Mouse (Mus musculus) heart, embryonic 16.5 days (tissue): Measurements from ENCODE around the gene Gzmm. TPM values are rescaled to one million over a fixed set of nuclear protein-coding genes. Genes with fewer than 3 reads are reported as not detected.

ENCODE experiments used
- ATAC-seq: fragments of 200-750 bp; cut with Nextera tagmentation; replicated peaks from 2 replicates; pipeline ENCODE4 v1.8.0; 2017; ENCODE audit warnings: moderate number of reproducible peaks; ENCODE audit not compliant: insufficient read depth, low FRiP score; ENCODE audit errors: extremely low read depth
- H3K27ac ChIP-seq: fragments of 300-500 bp; sonication (generic); 2 replicates; pipeline ENCODE4 v1.5.1; 2014; ENCODE audit warnings: mild to moderate bottlenecking, low read length, control low read depth, moderate library complexity
- H3K27me3 ChIP-seq: fragments of 300-500 bp; sonication (generic); 2 replicates; pipeline ENCODE4 v1.6.1; 2014; ENCODE audit warnings: low read length, mixed read lengths; ENCODE audit not compliant: control insufficient read depth, insufficient read depth
- H3K36me3 ChIP-seq: fragments of 300-500 bp; sonication (generic); 2 replicates; pipeline ENCODE4 v1.6.1; 2014; ENCODE audit not compliant: control insufficient read depth, insufficient read depth
- H3K4me1 ChIP-seq: fragments of 300-500 bp; sonication (generic); 2 replicates; pipeline ENCODE4 v1.6.1; 2014; ENCODE audit warnings: low read length, mixed read lengths; ENCODE audit not compliant: control insufficient read depth, insufficient read depth
- H3K4me2 ChIP-seq: fragments of 300-500 bp; sonication (generic); 2 replicates; pipeline ENCODE4 v1.6.1; 2014; ENCODE audit warnings: low read depth, mild to moderate bottlenecking, control low read depth, low read length
- H3K4me3 ChIP-seq: fragments of 300-500 bp; sonication (generic); 2 replicates; pipeline ENCODE4 v1.5.1; 2014; ENCODE audit warnings: mild to moderate bottlenecking, control low read depth, low read length
- H3K9ac ChIP-seq: fragments of 300-500 bp; sonication (generic); 2 replicates; pipeline ENCODE4 v1.6.1; 2014; ENCODE audit warnings: low read length, control low read depth
- H3K9me3 ChIP-seq: fragments of 300-500 bp; sonication (generic); replicated peaks from 2 replicates; pipeline ENCODE4 v1.6.1; 2016; ENCODE audit warnings: low read length; ENCODE audit not compliant: control insufficient read depth
- WGBS: fragments of 180-500 bp; shearing (Covaris S2); extraction: QIAGEN DNeasy Blood & Tissue Kit; methylation state at CpG from one replicate; pipeline ENCODE4 v1.1.7; 2014; 5-methylcytosine and 5-hydroxymethylcytosine counted together
- polyA plus RNA-seq: library from polyadenylated mRNA; unstranded; fragments of >200 nt; fragmentation: Nextera tagmentation; extraction: Ambion mirVana; gene quantifications from 2 replicates; pipeline ENCODE4 v1.2.1, GENCODE M21; 2015

Gene Gzmm
- polyA plus RNA-seq, 1 experiment from 2014 or later: 1.1 TPM

DNA sequence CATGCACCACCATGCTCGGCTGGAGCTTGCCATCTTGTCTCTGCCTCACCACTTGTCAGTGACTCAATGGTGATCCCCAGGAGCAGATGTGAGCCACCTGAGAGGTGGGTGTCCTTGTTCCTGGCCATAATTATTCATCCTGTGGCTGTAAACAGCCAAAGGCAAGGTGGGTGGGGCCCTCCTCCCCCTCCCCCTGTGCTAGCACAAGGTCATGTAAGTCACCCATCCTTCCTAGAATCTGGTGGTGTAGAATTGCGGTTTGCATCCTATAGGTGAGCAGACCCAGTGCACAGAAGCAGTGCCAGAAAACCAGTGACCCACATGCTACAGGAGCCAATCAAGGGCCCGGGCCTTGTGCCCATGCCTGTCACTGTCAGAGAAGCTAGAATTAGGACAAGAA is 15.8 kb upstream of the Gzmm start:
- Histone ChIP-seq H3K4me1 (peaks cover 14% of the 10 kb centered on the region), H3K4me3 (no peak overlapping the region), H3K27me3 (no peaks in the 10 kb centered on the region), H3K27ac (no peak overlapping the region), H3K9me3 (no peaks in the 10 kb centered on the region), H3K4me2 (no peak overlapping the region), H3K36me3 (0 out of 2 replicates have a peak, but pooled peaks cover 3% of the 10 kb centered on the region), H3K9ac (no peak overlapping the region)
- WGBS: 90% methylated on average over 3 of the region's 3 CpGs
- no peak for ATAC-seq

GRCm38 (mm10) chr10:79675346-79676035 is 13.3 kb upstream of the Gzmm start:
- 49% methylated on average over 44 of the region's 44 CpGs for WGBS
- no peak overlapping the region for H3K27ac ChIP-seq
- 0 out of 2 replicates have a peak, but pooled peaks cover 3% of the 10 kb centered on the region for H3K36me3 ChIP-seq
- peaks cover 4% of the 10 kb centered on the region for H3K4me1 ChIP-seq
- no peaks in the 10 kb centered on the region for H3K9me3 ChIP-seq
- H3K4me2 ChIP-seq: no peak overlapping the region
- H3K27me3 ChIP-seq: no peaks in the 10 kb centered on the region
- no peak overlapping the region for H3K9ac ChIP-seq
- no peak overlapping the region for H3K4me3 ChIP-seq
- no peak for ATAC-seq

- Histone ChIP-seq H3K9ac (peak overlapping the region; percentile 56), H3K4me2 (peak overlapping the region; percentile 73), H3K36me3 (peaks cover 16% of the 10 kb centered on the region), H3K27me3 (no peaks in the 10 kb centered on the region), H3K4me3 (peak overlapping the region; percentile 90), H3K27ac (peak overlapping the region; percentile 67), H3K4me1 (peaks cover 25% of the 10 kb centered on the region), H3K9me3 (no peaks in the 10 kb centered on the region)
- ATAC-seq: 0 out of 2 replicates have a peak, but pooled peaks have one; percentile 1
- 33% methylated on average over 11 of the region's 11 CpGs for WGBS
These were observed 8.0 kb upstream of the Gzmm start for GRCm38 (mm10) chr10:79680606-79681495.

GRCm38 (mm10) chr10:79681591-79682245 is 7.1 kb upstream of the Gzmm start, which contains the start of gene Cdc34:
Gene Cdc34, plus strand, starts transcription at chr10:79682195.
- peak within 1 kb of the TSS; percentile 80 for H3K4me2 ChIP-seq
- peak; percentile 93 for ATAC-seq
- under 1% methylated on average over 83 of the region's 84 CpGs for WGBS

GRCm38 (mm10) chr10:79682551-79682915 is 6.3 kb upstream of the Gzmm start:
- H3K9me3 ChIP-seq: no peaks in the 10 kb centered on the region
- H3K27ac ChIP-seq: peak overlapping the region; percentile 91
- peaks cover 23% of the 10 kb centered on the region for H3K36me3 ChIP-seq
- ATAC-seq: no peak
- peak overlapping the region; percentile 80 for H3K4me2 ChIP-seq
- H3K9ac ChIP-seq: peak overlapping the region; percentile 87
- H3K4me3 ChIP-seq: peak overlapping the region; percentile 90
- H3K27me3 ChIP-seq: no peaks in the 10 kb centered on the region
- peaks cover 34% of the 10 kb centered on the region for H3K4me1 ChIP-seq
- 2% methylated on average over 10 of the region's 10 CpGs for WGBS

More at GRCm38 (mm10) chr10:79681591-79682245, 7.1 kb upstream of the Gzmm start, which contains the start of gene Cdc34:
- no peaks in the 10 kb centered on the region for H3K27me3 ChIP-seq
- peaks cover 19% of the 10 kb centered on the region for H3K36me3 ChIP-seq
- H3K4me1 ChIP-seq: peaks cover 32% of the 10 kb centered on the region
- H3K4me3 ChIP-seq: peak within 1 kb of the TSS; percentile 90
- H3K9me3 ChIP-seq: no peaks in the 10 kb centered on the region
- H3K27ac ChIP-seq: peak within 1 kb of the TSS; percentile 91
- peak within 1 kb of the TSS; percentile 87 for H3K9ac ChIP-seq

DNA sequence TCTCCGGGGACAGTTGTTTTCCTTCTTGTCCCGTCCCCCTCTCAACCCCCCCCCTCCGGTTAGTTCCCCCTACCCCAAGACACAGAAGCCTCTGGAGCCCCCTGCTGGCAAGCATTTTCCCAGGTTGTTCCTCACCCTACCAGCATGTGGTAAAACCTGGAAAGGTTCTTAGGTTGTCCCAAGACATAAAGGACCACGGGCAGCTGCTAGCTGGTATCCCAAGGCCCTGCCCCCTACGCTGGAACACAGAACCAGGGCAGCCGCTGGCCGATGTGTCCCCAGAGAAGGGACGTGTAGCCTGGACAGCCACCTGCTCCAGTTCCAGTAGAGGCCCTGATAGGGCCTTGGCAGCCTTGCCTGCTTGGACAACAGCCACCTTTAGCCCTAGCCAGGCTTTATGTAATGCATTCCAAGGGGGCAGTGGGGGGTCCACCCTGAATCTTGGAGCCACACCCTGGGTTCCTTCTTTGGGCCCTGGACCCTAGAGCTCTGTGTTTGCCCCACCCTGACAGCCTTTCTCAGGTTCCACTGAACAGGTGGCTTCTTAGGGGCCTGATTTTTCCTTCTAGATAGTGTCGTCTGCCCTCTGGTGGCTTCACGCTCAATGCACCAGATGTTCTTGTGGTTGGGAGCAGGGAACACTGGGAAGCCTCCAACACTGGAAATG is 5.8 kb upstream of the Gzmm start:
- no peaks in the 10 kb centered on the region for H3K27me3 ChIP-seq
- no peaks in the 10 kb centered on the region for H3K9me3 ChIP-seq
- peak overlapping the region; percentile 90 for H3K4me3 ChIP-seq
- ATAC-seq: 0 out of 2 replicates have a peak, but pooled peaks have one; percentile 1
- H3K36me3 ChIP-seq: peaks cover 29% of the 10 kb centered on the region
- peak overlapping the region; percentile 80 for H3K4me2 ChIP-seq
- peak overlapping the region; percentile 91 for H3K27ac ChIP-seq
- WGBS: 2% methylated on average over 10 of the region's 10 CpGs
- H3K4me1 ChIP-seq: peaks cover 34% of the 10 kb centered on the region
- peak overlapping the region; percentile 87 for H3K9ac ChIP-seq

GRCm38 (mm10) chr10:79683726-79684640 is 4.8 kb upstream of the Gzmm start:
- Histone ChIP-seq H3K27me3 (no peaks in the 10 kb centered on the region), H3K9ac (peak overlapping the region; percentile 87), H3K4me3 (peak overlapping the region; percentile 90), H3K4me2 (peak overlapping the region; percentile 80), H3K9me3 (no peaks in the 10 kb centered on the region), H3K36me3 (peaks cover 38% of the 10 kb centered on the region), H3K27ac (peak overlapping the region; percentile 91), H3K4me1 (peaks cover 34% of the 10 kb centered on the region)
- WGBS: 68% methylated on average over 6 of the region's 6 CpGs
- ATAC-seq: no peak
